Comparison of ENCODE assay signal across 8 mouse cellular contexts in genomic region chr4:152158585-152159284, GRCm38 (mm10). TPM values are rescaled to one million over a fixed set of nuclear protein-coding genes. Genes with fewer than 3 reads are reported as not detected.
A peak's percentile ranks its signal among the peaks of the same experiment; 100 is the strongest.
DNase-seq lines count a peak whose midpoint lies in the region; ATAC-seq and TF ChIP-seq lines count a peak whose summit lies in the region.

Gene Hes2, plus strand, starts transcription at chr4:152158867.

- no peaks in the 10 kb centered on the region for H3K9me3 ChIP-seq in lung, embryonic 15.5 days
- H3K9me3 ChIP-seq in forebrain, postnatal 0 days (ENCODE audit: low read length), result no peaks in the 10 kb centered on the region
- no peaks in the 10 kb centered on the region for H3K9me3 ChIP-seq in limb, embryonic 14.5 days (ENCODE audit: control insufficient read depth, low read length)
- H3K9me3 ChIP-seq in neural tube, embryonic 13.5 days, result no peaks in the 10 kb centered on the region

- TF ChIP-seq POLR2A in limb, embryonic 14.5 days (IDR thresholded peaks at IDR 0.05; ENCODE audit: borderline replicate concordance, extremely low read depth, insufficient read depth, insufficient read length), result no peak

- TF ChIP-seq CTCF in forebrain, postnatal 0 days (IDR thresholded peaks at IDR 0.05; ENCODE audit: low read depth), result no peak
- no peak for TF ChIP-seq CTCF in left cerebral cortex, adult 2 months (IDR thresholded peaks at IDR 0.05)

- H3K4me3 ChIP-seq in lung, embryonic 15.5 days, result peak within 1 kb of the TSS; percentile 23
- H3K4me3 ChIP-seq in forebrain, postnatal 0 days (ENCODE audit: low read depth, low read length), result peak within 1 kb of the TSS; percentile 9
- peak within 1 kb of the TSS; percentile 15; the same call in 1 of the 2 replicates for H3K4me3 ChIP-seq in limb, embryonic 14.5 days (replicated peaks; ENCODE audit: low read length)
- peak within 1 kb of the TSS; percentile 4; the same call in 1 of the 2 replicates for H3K4me3 ChIP-seq in neural tube, embryonic 13.5 days
- H3K4me3 ChIP-seq in left cerebral cortex, adult 2 months, result no peak within 1 kb of the TSS

- ATAC-seq in lung, embryonic 15.5 days (ENCODE audit: borderline replicate concordance, extremely low read depth, low FRiP score, low TSS enrichment), result no peak
- no peak for ATAC-seq in forebrain, postnatal 0 days
- ATAC-seq in limb, embryonic 14.5 days (ENCODE audit: low FRiP score, low read depth), result no peak
- ATAC-seq in neural tube, embryonic 13.5 days (ENCODE audit: low read depth), result no peak
- no peak for ATAC-seq in cerebellum, adult (ENCODE audit: insufficient number of reproducible peaks, low FRiP score, low TSS enrichment)

- 4% methylated on average over 35 of the region's 35 CpGs for WGBS in lung, embryonic 15.5 days
- WGBS in forebrain, postnatal 0 days, result 6% methylated on average over 35 of the region's 35 CpGs
- WGBS in limb, embryonic 14.5 days, result 4% methylated on average over 34 of the region's 35 CpGs
- 2% methylated on average over 35 of the region's 35 CpGs for WGBS in neural tube, embryonic 13.5 days

- H3K4me1 ChIP-seq in lung, embryonic 15.5 days, result peaks cover 9% of the 10 kb centered on the region
- H3K4me1 ChIP-seq in forebrain, postnatal 0 days (ENCODE audit: insufficient read depth), result peaks cover 4% of the 10 kb centered on the region; the same call in 1 of the 2 replicates
- peaks cover 8% of the 10 kb centered on the region; the same call in 1 of the 2 replicates for H3K4me1 ChIP-seq in limb, embryonic 14.5 days (ENCODE audit: control insufficient read depth, insufficient read depth, low read length)
- H3K4me1 ChIP-seq in neural tube, embryonic 13.5 days (replicated peaks), result peaks cover 22% of the 10 kb centered on the region

- no peak within 1 kb of the TSS for H3K9ac ChIP-seq in lung, embryonic 15.5 days
- H3K9ac ChIP-seq in forebrain, postnatal 0 days, result no peak within 1 kb of the TSS
- no peak within 1 kb of the TSS for H3K9ac ChIP-seq in limb, embryonic 14.5 days (ENCODE audit: low read depth, low read length, severe bottlenecking)
- H3K9ac ChIP-seq in neural tube, embryonic 13.5 days, result no peak within 1 kb of the TSS

- peaks cover 81% of the 10 kb centered on the region for H3K27me3 ChIP-seq in lung, embryonic 15.5 days
- peaks cover 57% of the 10 kb centered on the region for H3K27me3 ChIP-seq in forebrain, postnatal 0 days (ENCODE audit: insufficient read depth, low read length)
- H3K27me3 ChIP-seq in limb, embryonic 14.5 days (ENCODE audit: control insufficient read depth, insufficient read depth, low read length), result peaks cover 68% of the 10 kb centered on the region
- peaks cover 88% of the 10 kb centered on the region for H3K27me3 ChIP-seq in neural tube, embryonic 13.5 days

- H3K36me3 ChIP-seq in lung, embryonic 15.5 days, result no peaks in the 10 kb centered on the region
- no peaks in the 10 kb centered on the region for H3K36me3 ChIP-seq in forebrain, postnatal 0 days (ENCODE audit: insufficient read depth)
- no peaks in the 10 kb centered on the region for H3K36me3 ChIP-seq in limb, embryonic 14.5 days (ENCODE audit: control insufficient read depth, insufficient read depth, low read length)
- H3K36me3 ChIP-seq in neural tube, embryonic 13.5 days, result no peaks in the 10 kb centered on the region

- intact Hi-C loops in left cerebral cortex, adult 2 months (cut with DNase I), result no loop called here

- DNase-seq in lung, postnatal 4 days, result no peak
- DNase-seq in forebrain, postnatal 0 days, result no peak
- no peak for DNase-seq in limb, embryonic 14.5 days (ENCODE audit: low spot score)
- no peak for DNase-seq in embryo, embryonic 9.5 days (ENCODE audit: extremely low spot score)
- DNase-seq in left cerebral cortex, adult 2 months (ENCODE audit: extremely low spot score in 1 of 2, low spot score in 2 of 2), result no peak

- no peak within 1 kb of the TSS for H3K27ac ChIP-seq in lung, embryonic 15.5 days
- no peak within 1 kb of the TSS for H3K27ac ChIP-seq in forebrain, postnatal 0 days (ENCODE audit: low read depth, low read length)
- no peak within 1 kb of the TSS for H3K27ac ChIP-seq in limb, embryonic 14.5 days (replicated peaks; ENCODE audit: low read depth, low read length)
- H3K27ac ChIP-seq in neural tube, embryonic 13.5 days (replicated peaks), result no peak within 1 kb of the TSS
- H3K27ac ChIP-seq in left cerebral cortex, adult 2 months, result no peak within 1 kb of the TSS

- H3K4me2 ChIP-seq in lung, embryonic 15.5 days, result peak within 1 kb of the TSS; percentile 43
- peak within 1 kb of the TSS; percentile 27; the same call in 1 of the 2 replicates for H3K4me2 ChIP-seq in forebrain, postnatal 0 days (ENCODE audit: low read depth)
- H3K4me2 ChIP-seq in limb, embryonic 14.5 days (replicated peaks; ENCODE audit: low read depth, low read length, severe bottlenecking), result peak within 1 kb of the TSS; percentile 28; the same call in 1 of the 2 replicates
- peak within 1 kb of the TSS; percentile 30 for H3K4me2 ChIP-seq in neural tube, embryonic 13.5 days

RNA-seq across cellular contexts. Expression of gene Hes2, which starts in this region (rescaled TPM):
- polyA plus RNA-seq in lung, embryonic 15.5 days (2015; fragmentation: Nextera tagmentation; extraction: Ambion mirVana), result 0.26 and 0.61 TPM in 2 replicates
- total RNA-seq in forebrain, postnatal 0 days (2014; rRNA removed), result not detected in 2 replicates
- polyA plus RNA-seq in forebrain, postnatal 0 days (2015; fragmentation: Nextera tagmentation; extraction: Ambion mirVana), result not detected in 2 replicates
- 0.03 and 0.04 TPM in 2 replicates for polyA plus RNA-seq in limb, embryonic 14.5 days (2012; rRNA removed)
- not detected in 2 replicates for polyA plus RNA-seq in limb, embryonic 14.5 days (2014; fragmentation: Nextera tagmentation; extraction: Ambion mirVana)
- 0.13 and 0.15 TPM in 2 replicates for polyA plus RNA-seq in neural tube, embryonic 13.5 days (2015; fragmentation: Nextera tagmentation; extraction: Ambion mirVana)
- total RNA-seq in left cerebral cortex, adult 2 months (2021), result not detected
